Mouse (Mus musculus): Measurements from ENCODE around the gene Zfp408.

Zfp408 gene

GRCm38 (mm10) chr2:91649553-91650359 lies at the start of gene Zfp408, which contains the start of gene Arhgap1:
Gene Zfp408, minus strand, starts transcription at chr2:91649791.
Gene Arhgap1, plus strand, starts transcription at chr2:91649860.
- DNase-seq, result peak; percentile 98

- no peak for DNase-seq
These were observed 49.6 kb upstream of the Zfp408 start for GRCm38 (mm10) chr2:91699225-91699624.

GRCm38 (mm10) chr2:91696225-91696590 lies 46.6 kb upstream of the Zfp408 start:
- DNase-seq, result no peak

- no peak for DNase-seq
These were observed 46.0 kb upstream of the Zfp408 start for GRCm38 (mm10) chr2:91695436-91696224.

GRCm38 (mm10) chr2:91689452-91689851 lies 39.9 kb upstream of the Zfp408 start:
- no peak for DNase-seq

GRCm38 (mm10) chr2:91683919-91684318 lies 34.3 kb upstream of the Zfp408 start:
- DNase-seq, result peak; percentile 22

GRCm38 (mm10) chr2:91682850-91683249 lies 33.3 kb upstream of the Zfp408 start:
- peak; percentile 77 for DNase-seq

- no peak for DNase-seq
These were observed 27.4 kb upstream of the Zfp408 start for GRCm38 (mm10) chr2:91676961-91677360.

- DNase-seq, result no peak
These were observed 26.8 kb upstream of the Zfp408 start for GRCm38 (mm10) chr2:91676420-91676819.

GRCm38 (mm10) chr2:91674895-91675294 lies 25.3 kb upstream of the Zfp408 start:
- DNase-seq, result no peak

GRCm38 (mm10) chr2:91673587-91673986 lies 24.0 kb upstream of the Zfp408 start:
- DNase-seq, result no peak

- no peak for DNase-seq
These were observed 20.4 kb upstream of the Zfp408 start for GRCm38 (mm10) chr2:91670038-91670437.

- DNase-seq, result no peak
These were observed 19.7 kb upstream of the Zfp408 start for GRCm38 (mm10) chr2:91669326-91669725.

GRCm38 (mm10) chr2:91667747-91668146 lies 18.2 kb upstream of the Zfp408 start:
- no peak for DNase-seq

- no peak for DNase-seq
These were observed 16.9 kb upstream of the Zfp408 start for GRCm38 (mm10) chr2:91666386-91666910.

- no peak for DNase-seq
These were observed 15.2 kb upstream of the Zfp408 start for GRCm38 (mm10) chr2:91664780-91665179.

- no peak for DNase-seq
These were observed 11.4 kb upstream of the Zfp408 start for GRCm38 (mm10) chr2:91660981-91661380.

- DNase-seq, result no peak
These were observed 10.1 kb upstream of the Zfp408 start for GRCm38 (mm10) chr2:91659657-91660056.

GRCm38 (mm10) chr2:91656774-91657173 lies 7.2 kb upstream of the Zfp408 start:
- peak; percentile 47 for DNase-seq

GRCm38 (mm10) chr2:91655827-91656226 lies 6.2 kb upstream of the Zfp408 start:
- peak; percentile 35 for DNase-seq

GRCm38 (mm10) chr2:91655388-91655787 lies 5.8 kb upstream of the Zfp408 start:
- DNase-seq, result no peak

- DNase-seq, result no peak
These were observed 3.3 kb upstream of the Zfp408 start for GRCm38 (mm10) chr2:91652863-91653262.

- DNase-seq, result no peak
These were observed 2.1 kb upstream of the Zfp408 start for GRCm38 (mm10) chr2:91651458-91652258.
